16 mouse cellular contexts compared by ENCODE assay signal in the genomic region with DNA sequence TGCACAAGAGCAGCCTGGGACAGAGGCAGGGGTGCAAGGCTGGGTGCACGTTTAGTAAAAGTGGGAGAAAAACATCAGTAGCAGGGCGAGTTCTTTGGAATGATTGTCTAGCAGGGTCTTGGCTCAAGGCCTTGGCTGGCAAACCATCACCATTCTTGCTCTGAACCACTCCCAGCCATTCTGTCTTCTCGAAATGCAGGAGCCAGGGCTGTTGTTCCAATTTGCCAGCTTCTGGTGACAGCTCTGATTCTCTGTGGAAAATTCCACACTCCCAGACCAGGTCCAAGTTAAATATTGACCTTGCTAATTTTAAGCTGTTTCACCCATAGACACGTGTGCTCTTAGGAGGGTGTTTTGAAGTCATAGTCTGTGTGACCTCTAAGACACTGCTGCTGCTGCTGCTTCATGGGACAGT.
DNase-seq lines count a peak whose midpoint lies in the region; ATAC-seq and TF ChIP-seq lines count a peak whose summit lies in the region.
"Had no signal": no experiment of that assay in that cellular context is flagged by ENCODE, and none has a peak within 500 bp of the region (broad histone marks: within the 10 kb centered on the region; RNA-seq: fewer than 3 reads in every experiment).

No protein-coding gene starts in this region.

- peaks cover 7% of the 10 kb centered on the region; the same call in 1 of the 2 replicates for H3K4me1 ChIP-seq in cerebellum, adult 2 months (ENCODE audit: control insufficient read depth, insufficient read depth, low read length)
- H3K4me1 ChIP-seq in heart, embryonic 11.5 days (ENCODE audit: control insufficient read depth, insufficient read depth, low read length) = 0 out of 2 replicates have a peak, but pooled peaks cover 3% of the 10 kb centered on the region
- peaks cover 19% of the 10 kb centered on the region for H3K4me1 ChIP-seq in kidney, embryonic 16.5 days (ENCODE audit: insufficient read depth, low read length)
- H3K4me1 ChIP-seq: forebrain, embryonic 15.5 days; liver, embryonic 15.5 days; midbrain, embryonic 13.5 days had no signal

- H3K9me3 ChIP-seq in heart, embryonic 11.5 days (replicated peaks; ENCODE audit: control insufficient read depth, low read length) = no peaks in the 10 kb centered on the region
- H3K9me3 ChIP-seq in kidney, embryonic 16.5 days (ENCODE audit: low read length) = no peaks in the 10 kb centered on the region
- H3K9me3 ChIP-seq: embryonic facial prominence, embryonic 10.5 days; forebrain, embryonic 15.5 days; liver, embryonic 15.5 days; midbrain, embryonic 13.5 days had no signal

- no peak overlapping the region for H3K4me2 ChIP-seq in heart, embryonic 11.5 days
- no peak overlapping the region for H3K4me2 ChIP-seq in kidney, embryonic 16.5 days (replicated peaks; ENCODE audit: low read depth, low read length)
- H3K4me2 ChIP-seq: forebrain, embryonic 15.5 days; liver, embryonic 15.5 days; midbrain, embryonic 13.5 days had no signal

- TF ChIP-seq CTCF in cerebellum, adult 2 months (IDR thresholded peaks at IDR 0.05; ENCODE audit: borderline replicate concordance, insufficient read depth, low read depth, low read length) = no peak

- no peak overlapping the region for H3K27ac ChIP-seq in cerebellum, adult 2 months (ENCODE audit: insufficient read depth, low read length)
- H3K27ac ChIP-seq in heart, embryonic 11.5 days (ENCODE audit: low read depth, low read length) = no peak overlapping the region
- 0 out of 2 replicates have a peak overlapping the region, but pooled peaks have one; percentile 18 for H3K27ac ChIP-seq in kidney, embryonic 16.5 days (ENCODE audit: low read length)
- H3K27ac ChIP-seq: embryonic facial prominence, embryonic 10.5 days; forebrain, embryonic 15.5 days; liver, embryonic 15.5 days; midbrain, embryonic 13.5 days had no signal

- intact Hi-C loops in heart, postnatal 25 days (cut with DNase I) = no loop called here

- WGBS in cerebellum, adult 2 months = 26% methylated on average over 4 of the region's 4 CpGs
- WGBS in heart, embryonic 11.5 days (ENCODE audit: insufficient replicate concordance) = 60% methylated on average over 4 of the region's 4 CpGs
- 46% methylated on average over 4 of the region's 4 CpGs for WGBS in kidney, embryonic 16.5 days

- no peaks in the 10 kb centered on the region for H3K36me3 ChIP-seq in heart, embryonic 11.5 days (ENCODE audit: control insufficient read depth, insufficient read depth, low read length)
- no peaks in the 10 kb centered on the region for H3K36me3 ChIP-seq in kidney, embryonic 16.5 days (ENCODE audit: insufficient read depth, low read length)
- H3K36me3 ChIP-seq: embryonic facial prominence, embryonic 10.5 days; forebrain, embryonic 15.5 days; liver, embryonic 15.5 days; midbrain, embryonic 13.5 days had no signal

- no peak for ATAC-seq in heart, embryonic 11.5 days (replicated peaks; ENCODE audit: insufficient number of reproducible peaks, low FRiP score, low TSS enrichment)
- ATAC-seq in kidney, embryonic 16.5 days (ENCODE audit: low FRiP score, low TSS enrichment) = peak; percentile 61; the same call in 1 of the 2 replicates
- ATAC-seq: forebrain, embryonic 15.5 days; hindbrain, embryonic 16.5 days; midbrain, embryonic 13.5 days had no signal

- no peak overlapping the region for H3K4me3 ChIP-seq in cerebellum, adult 2 months (replicated peaks; ENCODE audit: insufficient read depth, low read depth, low read length)
- H3K4me3 ChIP-seq in heart, embryonic 11.5 days (ENCODE audit: low read depth, low read length) = no peak overlapping the region
- H3K4me3 ChIP-seq in kidney, embryonic 16.5 days (ENCODE audit: low read length) = no peak overlapping the region
- H3K4me3 ChIP-seq: embryonic facial prominence, embryonic 10.5 days; erythroblast, embryonic 14.5 days; forebrain, embryonic 15.5 days; liver, embryonic 15.5 days; midbrain, embryonic 13.5 days; myocyte had no signal

- H3K9ac ChIP-seq in heart, embryonic 11.5 days (ENCODE audit: low read depth, low read length) = no peak overlapping the region
- no peak overlapping the region for H3K9ac ChIP-seq in kidney, embryonic 16.5 days (replicated peaks; ENCODE audit: low read length)
- H3K9ac ChIP-seq: forebrain, embryonic 15.5 days; liver, embryonic 15.5 days; midbrain, embryonic 13.5 days had no signal

- no peaks in the 10 kb centered on the region for H3K27me3 ChIP-seq in cerebellum, adult 2 months (ENCODE audit: control insufficient read depth, insufficient read depth, low read length)
- no peaks in the 10 kb centered on the region for H3K27me3 ChIP-seq in heart, embryonic 11.5 days (ENCODE audit: control insufficient read depth, insufficient read depth, low read length)
- H3K27me3 ChIP-seq in kidney, embryonic 16.5 days (ENCODE audit: insufficient read depth, low read length) = no peaks in the 10 kb centered on the region
- H3K27me3 ChIP-seq: forebrain, embryonic 15.5 days; liver, embryonic 15.5 days had no signal

- no peak for TF ChIP-seq POLR2A in cerebellum, adult 2 months (IDR thresholded peaks at IDR 0.05; ENCODE audit: borderline replicate concordance, insufficient read depth, low read length)

- DNase-seq in cerebellum, adult 2 months = peak; percentile 10 to 22
- no peak for DNase-seq in cerebellum, adult 18-20 months
- DNase-seq in heart, postnatal 25 days (ENCODE audit: low spot score) = peak; percentile 13
- DNase-seq in Muller cell, postnatal 12 days (ENCODE audit: inconsistent ontology term) = peak; percentile 53
- no peak for DNase-seq in layer of hippocampus, postnatal 36 days
- no peak for DNase-seq in ovary, adult 18-20 months (ENCODE audit: low spot score)
- DNase-seq: cerebellum, postnatal 36 days had no signal

Comparison
In these comparisons a context has a peak if more than half of its experiments do, and no peak if none do; other contexts are left out.
1. DNase-seq: peak in cerebellum, adult 2 months (2 of 2), heart, postnatal 25 days (single experiment) and Muller cell, postnatal 12 days (single experiment); none in cerebellum, adult 18-20 months (0 of 2), layer of hippocampus, postnatal 36 days (0 of 2) and ovary, adult 18-20 months (single experiment).